Mouse (Mus musculus) spleen, adult 2 months (tissue): Measurements from ENCODE around the gene Runx2.

Source experiments
- CTCF ChIP-seq: fragments of 200-500 bp; IDR thresholded peaks from 2 replicates; pipeline ENCODE4 v1.5.1; 2011; ENCODE audit warnings: mild to moderate bottlenecking, inconsistent platforms; ENCODE audit not compliant: insufficient read depth, insufficient read length, insufficient replicate concordance; ENCODE audit errors: extremely low read depth
- POLR2A ChIP-seq: fragments of 200-500 bp; IDR thresholded peaks from 2 replicates; pipeline ENCODE4 v1.6.1; 2011; ENCODE audit warnings: low read depth, low read length, inconsistent platforms

GRCm38 (mm10) chr17:44611543-44611942 lies 203.1 kb downstream of the Runx2 start:
- TF ChIP-seq CTCF = no peak
- TF ChIP-seq POLR2A = no peak
